9 mouse cellular contexts compared by ENCODE assay signal in genomic region chr17:50020211-50021001, GRCm38 (mm10).
A peak's percentile ranks its signal among the peaks of the same experiment; 100 is the strongest.
DNase-seq lines count a peak whose midpoint lies in the region; ATAC-seq and TF ChIP-seq lines count a peak whose summit lies in the region.
"Had no signal": no experiment of that assay in that cellular context is flagged by ENCODE, and none has a peak within 500 bp of the region (broad histone marks: within the 10 kb centered on the region; RNA-seq: fewer than 3 reads in every experiment).

No protein-coding gene starts in this region.

- 66% methylated on average over 16 of the region's 16 CpGs for WGBS in embryonic facial prominence, embryonic 10.5 days
- WGBS in hindbrain, embryonic 12.5 days, result 51% methylated on average over 16 of the region's 16 CpGs
- WGBS in midbrain, embryonic 15.5 days, result 38% methylated on average over 16 of the region's 16 CpGs
- WGBS in kidney, adult 2 months, result 46% methylated on average over 16 of the region's 16 CpGs

- no peak for TF ChIP-seq CTCF in kidney, adult 2 months (conservative IDR thresholded peaks at IDR 0.05; ENCODE audit: insufficient read depth, insufficient read length, low read depth, low read length)

- H3K4me2 ChIP-seq in hindbrain, embryonic 12.5 days (replicated peaks), result peak overlapping the region; percentile 30; the same call in 1 of the 2 replicates
- H3K4me2 ChIP-seq in midbrain, embryonic 15.5 days, result peak overlapping the region; percentile 26
- H3K4me2 ChIP-seq: heart, embryonic 15.5 days had no signal

- no peaks in the 10 kb centered on the region for H3K36me3 ChIP-seq in embryonic facial prominence, embryonic 10.5 days (replicated peaks)
- H3K36me3 ChIP-seq in hindbrain, embryonic 12.5 days, result no peaks in the 10 kb centered on the region
- no peaks in the 10 kb centered on the region for H3K36me3 ChIP-seq in midbrain, embryonic 15.5 days (replicated peaks)
- H3K36me3 ChIP-seq in kidney, adult 2 months (ENCODE audit: control insufficient read depth, insufficient read depth, low read length), result no peaks in the 10 kb centered on the region
- H3K36me3 ChIP-seq: heart, embryonic 15.5 days had no signal

- peak; percentile 14 for DNase-seq in kidney, postnatal 10 days
- no peak for DNase-seq in kidney, adult 11 months
- peak; percentile 24 for DNase-seq in adrenal gland, postnatal 25 days
- peak; percentile 19 for DNase-seq in embryonic facial prominence, embryonic 10.5 days (ENCODE audit: low spot score)
- no peak for DNase-seq in thymus, postnatal 10 days (ENCODE audit: low spot score in 2 of 2)
- DNase-seq in kidney, adult 2 months, result no peak

- TF ChIP-seq POLR2A in kidney, adult 2 months (IDR thresholded peaks at IDR 0.05; ENCODE audit: low read depth, low read length), result no peak

- H3K4me1 ChIP-seq in embryonic facial prominence, embryonic 10.5 days, result peaks cover 38% of the 10 kb centered on the region
- peaks cover 30% of the 10 kb centered on the region for H3K4me1 ChIP-seq in hindbrain, embryonic 12.5 days
- peaks cover 39% of the 10 kb centered on the region for H3K4me1 ChIP-seq in midbrain, embryonic 15.5 days
- no peaks in the 10 kb centered on the region for H3K4me1 ChIP-seq in kidney, adult 2 months (ENCODE audit: control insufficient read depth, insufficient read depth, low read length)

- no peaks in the 10 kb centered on the region for H3K9me3 ChIP-seq in embryonic facial prominence, embryonic 10.5 days
- no peaks in the 10 kb centered on the region for H3K9me3 ChIP-seq in hindbrain, embryonic 12.5 days (replicated peaks)
- no peaks in the 10 kb centered on the region for H3K9me3 ChIP-seq in midbrain, embryonic 15.5 days
- H3K9me3 ChIP-seq: heart, embryonic 15.5 days had no signal

- H3K27me3 ChIP-seq in embryonic facial prominence, embryonic 10.5 days (replicated peaks; ENCODE audit: low read depth, poor library complexity, severe bottlenecking), result no peaks in the 10 kb centered on the region
- H3K27me3 ChIP-seq in hindbrain, embryonic 12.5 days, result no peaks in the 10 kb centered on the region
- H3K27me3 ChIP-seq in midbrain, embryonic 15.5 days (replicated peaks), result no peaks in the 10 kb centered on the region
- H3K27me3 ChIP-seq in kidney, adult 2 months (replicated peaks; ENCODE audit: control insufficient read depth, insufficient read depth, low read length), result no peaks in the 10 kb centered on the region

- no peak overlapping the region; the same call in 1 of the 2 replicates for H3K9ac ChIP-seq in hindbrain, embryonic 12.5 days
- 0 out of 2 replicates have a peak overlapping the region, but pooled peaks have one; percentile 12 for H3K9ac ChIP-seq in midbrain, embryonic 15.5 days
- H3K9ac ChIP-seq: heart, embryonic 15.5 days had no signal

- ATAC-seq in hindbrain, embryonic 12.5 days (ENCODE audit: low FRiP score), result peak; percentile 71
- peak; percentile 81 for ATAC-seq in midbrain, embryonic 15.5 days (replicated peaks)

- no peak overlapping the region for H3K4me3 ChIP-seq in embryonic facial prominence, embryonic 10.5 days
- no peak overlapping the region for H3K4me3 ChIP-seq in hindbrain, embryonic 12.5 days
- H3K4me3 ChIP-seq in midbrain, embryonic 15.5 days, result no peak overlapping the region
- H3K4me3 ChIP-seq in kidney, adult 2 months (ENCODE audit: insufficient read depth, low read depth, low read length), result no peak overlapping the region
- H3K4me3 ChIP-seq: heart, embryonic 15.5 days had no signal

- H3K27ac ChIP-seq in embryonic facial prominence, embryonic 10.5 days (replicated peaks), result peak overlapping the region; percentile 48
- H3K27ac ChIP-seq in hindbrain, embryonic 12.5 days, result peak overlapping the region; percentile 62
- H3K27ac ChIP-seq in midbrain, embryonic 15.5 days, result peak overlapping the region; percentile 84
- H3K27ac ChIP-seq in kidney, adult 2 months (ENCODE audit: insufficient read depth, low read depth, low read length), result no peak overlapping the region
- H3K27ac ChIP-seq: heart, embryonic 15.5 days had no signal

Comparison
In these comparisons a context has a peak if more than half of its experiments do, and no peak if none do; other contexts are left out.
1. DNase-seq: peak in kidney, postnatal 10 days (single experiment), adrenal gland, postnatal 25 days (single experiment) and embryonic facial prominence, embryonic 10.5 days (single experiment); none in kidney, adult 11 months (single experiment), thymus, postnatal 10 days (0 of 2) and kidney, adult 2 months (single experiment).